8 mouse cellular contexts compared by ENCODE assay signal in genomic region chr11:98970191-98970925, GRCm38 (mm10). TPM values are rescaled to one million over a fixed set of nuclear protein-coding genes. Genes with fewer than 3 reads are reported as not detected.
DNase-seq lines count a peak whose midpoint lies in the region; ATAC-seq lines count a peak whose summit lies in the region.

No protein-coding gene starts in this region.

- H3K4me3 ChIP-seq in heart, embryonic 10.5 days: no peak overlapping the region
- no peak overlapping the region for H3K4me3 ChIP-seq in forebrain, embryonic 11.5 days (ENCODE audit: low read depth, low read length)
- H3K4me3 ChIP-seq in limb, embryonic 10.5 days: no peak overlapping the region

- ATAC-seq in forebrain, embryonic 11.5 days (replicated peaks; ENCODE audit: low FRiP score): no peak

- H3K36me3 ChIP-seq in heart, embryonic 10.5 days: peaks cover 89% of the 10 kb centered on the region
- no peaks in the 10 kb centered on the region; the same call in 1 of the 2 replicates for H3K36me3 ChIP-seq in forebrain, embryonic 11.5 days (ENCODE audit: control insufficient read depth, insufficient read depth, low read length)
- H3K36me3 ChIP-seq in limb, embryonic 10.5 days: peaks cover 91% of the 10 kb centered on the region

- WGBS in heart, embryonic 10.5 days: 79% methylated on average over 29 of the region's 29 CpGs
- WGBS in forebrain, embryonic 11.5 days: 71% methylated on average over 29 of the region's 29 CpGs
- WGBS in limb, embryonic 10.5 days: 74% methylated on average over 29 of the region's 29 CpGs

- no peak for DNase-seq in heart, embryonic 10.5 days (ENCODE audit: low spot score)
- no peak for DNase-seq in heart, adult 9 months (ENCODE audit: low spot score in 2 of 2)
- peak; percentile 67 for DNase-seq in MN1 (ENCODE audit: low spot score)
- DNase-seq in forebrain, embryonic 11.5 days (ENCODE audit: low spot score): peak; percentile 60
- DNase-seq in limb, embryonic 10.5 days (ENCODE audit: low spot score): no peak
- DNase-seq in frontal cortex, postnatal 36 days (ENCODE audit: low spot score in 2 of 2): no peak
- no peak for DNase-seq in gastrocnemius, adult 18-20 months (ENCODE audit: low spot score)
- no peak for DNase-seq in layer of hippocampus, adult 11-12 months (ENCODE audit: low spot score)

- H3K4me1 ChIP-seq in heart, embryonic 10.5 days: peaks cover 73% of the 10 kb centered on the region
- H3K4me1 ChIP-seq in forebrain, embryonic 11.5 days (replicated peaks; ENCODE audit: control insufficient read depth, insufficient read depth, low read length): peaks cover 55% of the 10 kb centered on the region
- H3K4me1 ChIP-seq in limb, embryonic 10.5 days: peaks cover 72% of the 10 kb centered on the region

- no peaks in the 10 kb centered on the region for H3K9me3 ChIP-seq in heart, embryonic 10.5 days
- no peaks in the 10 kb centered on the region for H3K9me3 ChIP-seq in forebrain, embryonic 11.5 days (ENCODE audit: control insufficient read depth, low read length)
- no peaks in the 10 kb centered on the region for H3K9me3 ChIP-seq in limb, embryonic 10.5 days (replicated peaks)

- H3K4me2 ChIP-seq in forebrain, embryonic 11.5 days (ENCODE audit: low read depth, low read length, severe bottlenecking): peak overlapping the region; percentile 43; the same call in 1 of the 2 replicates

- peak overlapping the region; percentile 50 for H3K9ac ChIP-seq in forebrain, embryonic 11.5 days (ENCODE audit: low read length)

- peak overlapping the region; percentile 6; the same call in 1 of the 2 replicates for H3K27ac ChIP-seq in heart, embryonic 10.5 days
- peak overlapping the region; percentile 86 for H3K27ac ChIP-seq in forebrain, embryonic 11.5 days (ENCODE audit: low read depth, low read length)
- peak overlapping the region; percentile 78; the same call in 1 of the 2 replicates for H3K27ac ChIP-seq in limb, embryonic 10.5 days

- no peaks in the 10 kb centered on the region for H3K27me3 ChIP-seq in heart, embryonic 10.5 days (ENCODE audit: insufficient read depth, poor library complexity, severe bottlenecking)
- no peaks in the 10 kb centered on the region for H3K27me3 ChIP-seq in forebrain, embryonic 11.5 days (ENCODE audit: control insufficient read depth, insufficient read depth, low read length)
- no peaks in the 10 kb centered on the region for H3K27me3 ChIP-seq in limb, embryonic 10.5 days (ENCODE audit: low read depth, poor library complexity, severe bottlenecking)

RNA-seq across cellular contexts. Expression of gene Gjd3, which starts 12.5 kb away (rescaled TPM):
- polyA plus RNA-seq in heart, embryonic 10.5 days (2016; fragmentation: Nextera tagmentation; extraction: Ambion mirVana): 1.0 and 1.1 TPM in 2 replicates
- polyA plus RNA-seq in forebrain, embryonic 11.5 days (2014; fragmentation: Nextera tagmentation; extraction: Ambion mirVana): 0.23 TPM in 1 of 2 replicates, not detected in the other
- polyA plus RNA-seq in limb, embryonic 10.5 days (2016; fragmentation: Nextera tagmentation; extraction: Ambion mirVana): 0.24 and 0.29 TPM in 2 replicates
- total RNA-seq in gastrocnemius, adult 18-20 months (2021): not detected

RNA-seq across cellular contexts. Expression of gene Rara, which starts 42.7 kb away (rescaled TPM):
- 30.4 and 36.9 TPM in 2 replicates for polyA plus RNA-seq in heart, embryonic 10.5 days (2016; fragmentation: Nextera tagmentation; extraction: Ambion mirVana)
- polyA plus RNA-seq in forebrain, embryonic 11.5 days (2014; fragmentation: Nextera tagmentation; extraction: Ambion mirVana): 23.3 and 25.2 TPM in 2 replicates
- polyA plus RNA-seq in limb, embryonic 10.5 days (2016; fragmentation: Nextera tagmentation; extraction: Ambion mirVana): 38.4 and 43.7 TPM in 2 replicates
- 10 to 100 TPM; 12.9 to 13.2 TPM for total RNA-seq in gastrocnemius, adult 18-20 months (2021)

RNA-seq across cellular contexts. Expression of gene Top2a, which starts 53.6 kb away (rescaled TPM):
- polyA plus RNA-seq in heart, embryonic 10.5 days (2016; fragmentation: Nextera tagmentation; extraction: Ambion mirVana): 207 and 238 TPM in 2 replicates
- polyA plus RNA-seq in forebrain, embryonic 11.5 days (2014; fragmentation: Nextera tagmentation; extraction: Ambion mirVana): 446 and 476 TPM in 2 replicates
- 291 and 354 TPM in 2 replicates for polyA plus RNA-seq in limb, embryonic 10.5 days (2016; fragmentation: Nextera tagmentation; extraction: Ambion mirVana)
- under 1 TPM; 0.09 to 0.21 TPM for total RNA-seq in gastrocnemius, adult 18-20 months (2021)

Comparison
In these comparisons a context has a peak if more than half of its experiments do, and no peak if none do; other contexts are left out.
1. DNase-seq: peak in MN1 (single experiment) and forebrain, embryonic 11.5 days (single experiment); none in heart, embryonic 10.5 days (single experiment), heart, adult 9 months (0 of 2), limb, embryonic 10.5 days (single experiment), frontal cortex, postnatal 36 days (0 of 2), gastrocnemius, adult 18-20 months (single experiment) and layer of hippocampus, adult 11-12 months (single experiment).
2. H3K27ac ChIP-seq: peak in every context shown above with its lines; median percentile 86 in forebrain, embryonic 11.5 days; 78 in limb, embryonic 10.5 days; 6 in heart, embryonic 10.5 days.